Mouse (Mus musculus) CH12.LX (cell line): ENCODE data around the gene Itga7. TPM values are rescaled to one million over a fixed set of nuclear protein-coding genes. Genes with fewer than 3 reads are reported as not detected.

Source experiments
- DNase-seq: peaks from one replicate; pipeline ENCODE4 v3.0.0-alpha.2; 2013; ENCODE audit errors: extremely low read depth
- H3K27ac ChIP-seq: 2 replicates; pipeline ENCODE4 v1.5.1; 2012; ENCODE audit warnings: low read depth, mild to moderate bottlenecking, control low read depth, moderate library complexity; ENCODE audit not compliant: insufficient read depth
- H3K27me3 ChIP-seq: replicated peaks from 2 replicates; pipeline ENCODE3; 2012; ENCODE audit warnings: inconsistent platforms
- H3K36me3 ChIP-seq, 2 experiments: replicated peaks in 1 of 2; 2 replicates each; pipeline versions ENCODE3 to v1.6.1; 2012; ENCODE audit warnings: inconsistent platforms in 1 of 2, low read length in 1 of 2, mild to moderate bottlenecking in 1 of 2, mixed read lengths in 1 of 2, moderate library complexity in 1 of 2; ENCODE audit not compliant: control insufficient read depth in 1 of 2, insufficient read depth in 1 of 2
- H3K4me1 ChIP-seq, 2 experiments: 2 replicates each; pipeline ENCODE4 v1.6.1; 2012; ENCODE audit warnings: inconsistent platforms in 1 of 2, moderate library complexity in 1 of 2; ENCODE audit not compliant: insufficient read depth in 2 of 2, control insufficient read depth in 1 of 2
- H3K4me2 ChIP-seq: 2 replicates; pipeline ENCODE4 v1.6.1; 2012; ENCODE audit warnings: low read depth, mild to moderate bottlenecking, control low read depth; ENCODE audit not compliant: poor library complexity, insufficient read depth, severe bottlenecking
- H3K4me3 ChIP-seq, 3 experiments: fragments of 150-350 bp in 1 of 3; sonication (generic) in 1 of 3; replicated peaks in 1 of 3; 2 replicates each; pipeline versions ENCODE3 to v1.5.1; 2011 to 2012; ENCODE audit warnings: low read depth in 2 of 3, low read length in 2 of 3, mild to moderate bottlenecking in 2 of 3, moderate library complexity in 2 of 3, control low read depth in 1 of 3, improper control_type of control experiment in 1 of 3, inconsistent platforms in 1 of 3, mixed read lengths in 1 of 3; ENCODE audit not compliant: poor library complexity in 1 of 3
- H3K79me2 ChIP-seq: replicated peaks from 2 replicates; pipeline ENCODE4 v1.6.1; 2012; ENCODE audit warnings: mild to moderate bottlenecking, moderate library complexity; ENCODE audit not compliant: control insufficient read depth, poor library complexity, insufficient read depth, severe bottlenecking; ENCODE audit errors: extremely low read depth
- H3K9ac ChIP-seq: 2 replicates; pipeline ENCODE4 v1.6.1; 2012; ENCODE audit warnings: low read depth, mild to moderate bottlenecking, control low read depth, moderate library complexity; ENCODE audit not compliant: insufficient read depth
- H3K9me3 ChIP-seq: replicated peaks from 2 replicates; pipeline ENCODE3; 2012; ENCODE audit warnings: low read length, inconsistent platforms, mixed read lengths
- BHLHE40 ChIP-seq: IDR thresholded peaks from 2 replicates; pipeline ENCODE4 v1.6.1; 2011; ENCODE audit warnings: mild to moderate bottlenecking, low read depth, low read length, improper control_type of control experiment
- CTCF ChIP-seq, 2 experiments: IDR thresholded peaks in 1 of 2; conservative IDR thresholded peaks in 1 of 2; 2 replicates each; pipeline ENCODE4 v1.5.1; 2011 to 2012; ENCODE audit warnings: low read depth in 2 of 2, low read length in 2 of 2, improper control_type of control experiment in 1 of 2, inconsistent platforms in 1 of 2, mild to moderate bottlenecking in 1 of 2, moderate library complexity in 1 of 2
- ETS1 ChIP-seq: conservative IDR thresholded peaks from 2 replicates; pipeline ENCODE4 v1.6.1; 2012; ENCODE audit warnings: low read depth, mild to moderate bottlenecking, inconsistent platforms, low read length, improper control_type of control experiment, moderate library complexity
- JUN ChIP-seq: IDR thresholded peaks from 2 replicates; pipeline ENCODE4 v1.6.1; 2011; ENCODE audit warnings: low read depth, mild to moderate bottlenecking, low read length, improper control_type of control experiment, moderate library complexity; ENCODE audit not compliant: insufficient read depth
- KAT2A ChIP-seq: IDR thresholded peaks from 2 replicates; pipeline ENCODE4 v1.6.1; 2012; ENCODE audit warnings: low read length, improper control_type of control experiment, inconsistent platforms; ENCODE audit not compliant: insufficient replicate concordance
- MEF2A ChIP-seq: IDR thresholded peaks from 2 replicates; pipeline ENCODE4 v1.6.1; 2014; ENCODE audit warnings: low read depth, mild to moderate bottlenecking, inconsistent platforms, low read length, improper control_type of control experiment, borderline replicate concordance
- NELFE ChIP-seq: IDR thresholded peaks from 2 replicates; pipeline ENCODE4 v1.6.1; 2011; ENCODE audit warnings: low read depth, low read length, improper control_type of control experiment
- RAD21 ChIP-seq: IDR thresholded peaks from 2 replicates; pipeline ENCODE4 v1.6.1; 2011; ENCODE audit warnings: low read depth, mild to moderate bottlenecking, low read length, improper control_type of control experiment, moderate library complexity
- SIN3A ChIP-seq: IDR thresholded peaks from 2 replicates; pipeline ENCODE4 v1.6.1; 2012; ENCODE audit warnings: low read length, improper control_type of control experiment, inconsistent platforms
- SMC3 ChIP-seq: IDR thresholded peaks from 2 replicates; pipeline ENCODE4 v1.6.1; 2011; ENCODE audit warnings: low read depth, low read length, improper control_type of control experiment
- TBP ChIP-seq: conservative IDR thresholded peaks from 2 replicates; pipeline ENCODE4 v1.6.1; 2011; ENCODE audit warnings: low read depth, low read length, improper control_type of control experiment
- ZKSCAN1 ChIP-seq: IDR thresholded peaks from 2 replicates; pipeline ENCODE4 v1.6.1; 2012; ENCODE audit warnings: low read depth, inconsistent platforms, low read length, improper control_type of control experiment, borderline replicate concordance
- ZNF384 ChIP-seq: IDR thresholded peaks from 2 replicates; pipeline ENCODE4 v1.6.1; 2012; ENCODE audit warnings: low read depth, low read length, improper control_type of control experiment, inconsistent platforms
- dilution Hi-C: fragments of 300-500 bp; cut with MboI; formaldehyde crosslinking; loops from 2 replicates; pipeline ENCODE4 v1.14.3; 2020; ENCODE audit warnings: low sequenced_read_pairs; ENCODE audit not compliant: extremely low pct_unique_long_range_greater_than_20kb, extremely low pct_ligation_motif_present
- in situ Hi-C: fragments of 300-500 bp; cut with MboI; formaldehyde crosslinking; loops from 3 replicates; pipeline ENCODE4 v1.14.3; 2019; ENCODE audit warnings: low sequenced_read_pairs, low pct_ligation_motif_present, low pct_unique_long_range_greater_than_20kb, mixed read lengths
- polyA plus RNA-seq: library from polyadenylated mRNA; unstranded; fragments of >175 nt; gene quantifications from 2 replicates; pipeline ENCODE4 v1.2.1, GENCODE M21; 2012; ENCODE audit warnings: low read depth; ENCODE audit not compliant: insufficient read length
- total RNA-seq, 2 experiments: library from RNA; depleted of rRNA; stranded (reverse); fragments of 300-350 nt in 1 of 2; fragments of >200 nt in 1 of 2; gene quantifications; 2 replicates each; pipeline ENCODE4 v1.2.3; 2012 to 2014

Gene Itga7
- total and polyA plus RNA-seq, 3 experiments, result 0.55 to 0.64 (median 0.63) TPM

- H3K79me2 ChIP-seq, result no peaks in the 10 kb centered on the region
- no peak overlapping the region for H3K4me3 ChIP-seq
- H3K9ac ChIP-seq, result no peak overlapping the region
- in situ Hi-C loops (no loop called here), dilution Hi-C loops (no loop called here)
- H3K36me3 ChIP-seq, result peaks cover 4 to 13% of the 10 kb centered on the region in 2 experiments
- no peak overlapping the region for H3K4me2 ChIP-seq
- no peak overlapping the region for H3K27ac ChIP-seq
- no peaks in the 10 kb centered on the region for H3K9me3 ChIP-seq
- no peak for DNase-seq
- no peak for TF ChIP-seq BHLHE40
- no peak for TF ChIP-seq ZKSCAN1
- TF ChIP-seq RAD21, result no peak
- no peak for TF ChIP-seq SMC3
- no peak for TF ChIP-seq TBP
- no peak for TF ChIP-seq JUN
- TF ChIP-seq ETS1, result no peak
- TF ChIP-seq SIN3A, result no peak
- no peak for TF ChIP-seq CTCF (conservative IDR thresholded peaks at IDR 0.05 in 1 of 2, IDR thresholded peaks at IDR 0.05 in 1 of 2; ENCODE audit: low read depth in 2 of 2, low read length in 2 of 2)
- no peak for TF ChIP-seq MEF2A
- no peak for TF ChIP-seq NELFE
- H3K27me3 ChIP-seq, result peaks cover 2% of the 10 kb centered on the region
- 0 out of 4 replicates have a peak, but pooled peaks cover 0 to 3% of the 10 kb centered on the region in 2 experiments for H3K4me1 ChIP-seq
Observed at GRCm38 (mm10) chr10:128912791-128913190, 20.8 kb upstream of the Itga7 start.

- TF ChIP-seq CTCF (conservative IDR thresholded peaks at IDR 0.05 in 1 of 2, IDR thresholded peaks at IDR 0.05 in 1 of 2; ENCODE audit: low read depth in 2 of 2, low read length in 2 of 2) (peak; percentile 93 to 99), ZNF384 (no peak), NELFE (peak; percentile 40; the same call in 1 of the 2 replicates), BHLHE40 (no peak), SMC3 (peak; percentile 73), KAT2A (no peak), RAD21 (peak; percentile 62), ZKSCAN1 (no peak)
- Histone ChIP-seq H3K79me2 (no peaks in the 10 kb centered on the region), H3K4me3 (no peak overlapping the region), H3K4me2 (no peak overlapping the region), H3K27ac (no peak overlapping the region), H3K4me1 (0 out of 4 replicates have a peak, but pooled peaks cover 0 to 3% of the 10 kb centered on the region in 2 experiments), H3K27me3 (peaks cover 2% of the 10 kb centered on the region), H3K9me3 (no peaks in the 10 kb centered on the region), H3K36me3 (peaks cover 9 to 17% of the 10 kb centered on the region in 2 experiments), H3K9ac (no peak overlapping the region)
- in situ Hi-C loops, result no loop called here
- dilution Hi-C loops, result no loop called here
- DNase-seq, result peak; percentile 83
Observed at GRCm38 (mm10) chr10:128913219-128913618, 20.4 kb upstream of the Itga7 start.
